Comparison of ENCODE assay signal across 8 mouse cellular contexts in the genomic region with DNA sequence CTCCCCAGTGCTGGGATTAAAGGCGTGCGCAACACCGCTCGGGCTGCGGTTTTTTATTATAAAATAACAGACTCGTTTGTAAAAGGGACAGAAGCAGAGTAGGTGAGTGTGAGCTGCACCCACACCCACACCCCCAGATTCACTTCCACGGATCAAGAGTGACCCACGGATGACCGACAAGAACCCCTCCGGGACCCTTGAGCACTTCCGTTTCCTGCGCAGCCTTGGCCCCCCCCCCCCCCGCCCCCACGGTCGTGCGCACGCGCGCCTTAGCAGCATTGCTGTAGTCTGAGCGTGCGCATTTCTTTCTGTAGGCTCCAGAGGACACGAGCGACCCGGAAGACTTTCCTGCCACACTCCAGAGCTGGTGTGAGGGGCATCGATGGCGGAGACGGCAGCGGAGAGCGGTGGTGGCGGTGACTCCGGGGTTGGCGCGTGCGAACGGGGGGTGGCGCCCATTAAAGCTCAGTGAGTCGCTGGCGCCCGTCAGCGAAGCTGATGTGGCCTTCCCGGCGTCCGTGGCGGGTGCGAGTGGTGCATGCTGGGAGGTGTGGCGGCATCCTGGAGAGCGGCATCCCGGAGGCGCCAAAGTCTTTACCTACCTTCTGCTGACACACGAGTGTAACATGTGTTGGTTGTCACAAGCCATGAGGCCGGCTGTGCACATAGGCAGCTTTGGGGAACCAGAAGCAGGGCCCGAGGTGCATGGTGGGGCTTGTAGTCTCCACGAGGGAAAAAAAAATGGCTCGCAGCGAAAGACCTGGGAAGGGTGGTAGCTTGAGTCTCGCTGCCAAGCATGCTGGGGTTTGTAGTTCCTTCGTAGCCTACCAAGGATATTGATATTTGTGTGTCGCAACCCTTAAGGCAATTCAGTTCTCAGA. TPM values are rescaled to one million over a fixed set of nuclear protein-coding genes. Genes with fewer than 3 reads are reported as not detected.
DNase-seq lines count a peak whose midpoint lies in the region; ATAC-seq and TF ChIP-seq lines count a peak whose summit lies in the region.

Dus3l (plus strand) TSS at position 284 of the 881 bp plus-strand sequence.

- peak; percentile 75 to 78 for ATAC-seq in hematopoietic stem cell, adult 5-6 weeks (replicated peaks in 1 of 2; ENCODE audit: insufficient read depth in 1 of 2, low FRiP score in 2 of 2, low TSS enrichment in 1 of 2, low read depth in 1 of 2, poor library complexity in 2 of 2, severe bottlenecking in 2 of 2)
- peak; percentile 88 for ATAC-seq in lung, postnatal 0 days

- TF ChIP-seq EP300 in MEL (IDR thresholded peaks at IDR 0.05; ENCODE audit: low read depth in 1 of 2, low read length in 2 of 2): peak in 1 of 2 experiments; percentile 2; a peak in 1 of 4 replicates
- TF ChIP-seq EP300 in lung, postnatal 0 days (IDR thresholded peaks at IDR 0.05): no peak

- H3K9me3 ChIP-seq in MEL (replicated peaks; ENCODE audit: insufficient read depth, low read length): no peaks in the 10 kb centered on the region
- no peaks in the 10 kb centered on the region for H3K9me3 ChIP-seq in lung, postnatal 0 days (ENCODE audit: low read length)

- H3K36me3 ChIP-seq in MEL (ENCODE audit: control insufficient read depth in 1 of 2, insufficient read depth in 2 of 2, low read length in 2 of 2): peaks cover 0 to 9% of the 10 kb centered on the region in 2 experiments; a peak in 2 of 4 replicates
- H3K36me3 ChIP-seq in lung, postnatal 0 days (ENCODE audit: insufficient read depth, low read length): no peaks in the 10 kb centered on the region; the same call in 1 of the 2 replicates

- H3K4me3 ChIP-seq in MEL (ENCODE audit: control insufficient read depth in 1 of 2, insufficient read depth in 1 of 2, low read depth in 2 of 2, low read length in 2 of 2): peak within 1 kb of the TSS; percentile 76 to 84
- peak within 1 kb of the TSS; percentile 82 for H3K4me3 ChIP-seq in lung, postnatal 0 days (ENCODE audit: low read depth, low read length)

- peaks cover 14% of the 10 kb centered on the region for H3K79me2 ChIP-seq in MEL (ENCODE audit: control insufficient read depth, insufficient read depth, low read length, poor library complexity)

- peak within 1 kb of the TSS; percentile 90 for H3K27ac ChIP-seq in MEL (ENCODE audit: control insufficient read depth, low read depth, low read length)
- peak within 1 kb of the TSS; percentile 94 for H3K27ac ChIP-seq in lung, postnatal 0 days (ENCODE audit: low read length)

- H3K4me2 ChIP-seq in lung, postnatal 0 days (replicated peaks; ENCODE audit: low read depth, low read length): peak within 1 kb of the TSS; percentile 57

- peak within 1 kb of the TSS; percentile 95 for H3K9ac ChIP-seq in MEL (ENCODE audit: control insufficient read depth, low read depth, low read length, poor library complexity, severe bottlenecking)
- peak within 1 kb of the TSS; percentile 74 for H3K9ac ChIP-seq in lung, postnatal 0 days (replicated peaks; ENCODE audit: low read depth)

- WGBS in lung, postnatal 0 days: under 1% methylated on average over 49 of the region's 58 CpGs

- TF ChIP-seq CTCF in MEL (IDR thresholded peaks at IDR 0.05 in 2 of 3, conservative IDR thresholded peaks at IDR 0.05 in 1 of 3; ENCODE audit: control insufficient read depth in 1 of 3, insufficient read depth in 1 of 3, low read depth in 2 of 3, low read length in 3 of 3, poor library complexity in 1 of 3, severe bottlenecking in 1 of 3): no peak
- no peak for TF ChIP-seq CTCF in lung, postnatal 0 days (IDR thresholded peaks at IDR 0.05)

- peak; percentile 42 to 85; a peak in 3 of 4 replicates for TF ChIP-seq POLR2A in MEL (IDR thresholded peaks at IDR 0.05; ENCODE audit: control insufficient read depth in 1 of 2, insufficient read depth in 1 of 2, low read depth in 1 of 2, low read length in 2 of 2, poor library complexity in 1 of 2)

- no peaks in the 10 kb centered on the region for H3K27me3 ChIP-seq in MEL (ENCODE audit: control insufficient read depth in 1 of 2, insufficient read depth in 2 of 2, low read length in 2 of 2)
- no peaks in the 10 kb centered on the region for H3K27me3 ChIP-seq in lung, postnatal 0 days (replicated peaks; ENCODE audit: insufficient read depth, low read length)

- H3K4me1 ChIP-seq in MEL (ENCODE audit: control insufficient read depth in 1 of 2, insufficient read depth in 2 of 2, low read length in 2 of 2): peaks cover 0 to 28% of the 10 kb centered on the region in 2 experiments; a peak in 3 of 4 replicates
- peaks cover 3% of the 10 kb centered on the region; the same call in 1 of the 2 replicates for H3K4me1 ChIP-seq in lung, postnatal 0 days (ENCODE audit: insufficient read depth, low read depth, low read length)

- no peak for TF ChIP-seq RAD21 in MEL (IDR thresholded peaks at IDR 0.05; ENCODE audit: low read depth, low read length)

- peak; percentile 94 for DNase-seq in MEL (ENCODE audit: low read depth, low spot score)
- peak; percentile 94 for DNase-seq in cerebellum, adult 8-10 months
- DNase-seq in forelimb bud, embryonic 11.5 days (ENCODE audit: low read depth, low spot score): peak; percentile 81
- DNase-seq in layer of hippocampus, adult 9-11 months: peak; percentile 93
- DNase-seq in lung, postnatal 0 days (ENCODE audit: low spot score): peak; percentile 98
- peak; percentile 78 for DNase-seq in ovary, postnatal 14 days (ENCODE audit: low spot score)
- DNase-seq in thymus, postnatal 14 days: peak; percentile 90

TF ChIP-seq in MEL, 35 proteins besides CTCF, POLR2A, EP300 and RAD21:
- no peak; the same call in none of the 2 replicates for TF ChIP-seq ZMIZ1 (IDR thresholded peaks at IDR 0.05; ENCODE audit: low read depth, low read length)
- peak; percentile 88; the same call in 1 of the 2 replicates for TF ChIP-seq MAZ (IDR thresholded peaks at IDR 0.05; ENCODE audit: low read depth, low read length)
- TF ChIP-seq KAT2A (conservative IDR thresholded peaks at IDR 0.05; ENCODE audit: low read depth, low read length): peak; percentile 83
- TF ChIP-seq NRF1 (IDR thresholded peaks at IDR 0.05; ENCODE audit: insufficient read depth, low read depth, low read length, poor library complexity, severe bottlenecking): peak; percentile 87
- no peak for TF ChIP-seq GABPA (IDR thresholded peaks at IDR 0.05; ENCODE audit: low read depth, low read length)
- peak; percentile 94 for TF ChIP-seq HCFC1 (IDR thresholded peaks at IDR 0.05; ENCODE audit: low read depth, low read length)
- TF ChIP-seq JUND (IDR thresholded peaks at IDR 0.05; ENCODE audit: low read depth, low read length): no peak
- no peak for TF ChIP-seq CHD1 (IDR thresholded peaks at IDR 0.05; ENCODE audit: low read depth, low read length)
- peak; percentile 87 for TF ChIP-seq MAX (IDR thresholded peaks at IDR 0.05; ENCODE audit: low read length)
- 0 out of 2 replicates have a peak, but pooled peaks have one; percentile 0 for TF ChIP-seq RCOR1 (IDR thresholded peaks at IDR 0.05; ENCODE audit: low read depth, low read length)
- TF ChIP-seq CHD2 (IDR thresholded peaks at IDR 0.05; ENCODE audit: low read length): peak; percentile 34; the same call in 1 of the 2 replicates
- TF ChIP-seq MXI1 (IDR thresholded peaks at IDR 0.05; ENCODE audit: low read depth, low read length): peak; percentile 79
- peak; percentile 84 for TF ChIP-seq ELF1 (IDR thresholded peaks at IDR 0.05; ENCODE audit: low read depth, low read length)
- TF ChIP-seq USF1 (IDR thresholded peaks at IDR 0.05; ENCODE audit: low read depth, low read length): peak; percentile 38; the same call in 1 of the 2 replicates
- TF ChIP-seq ZC3H11A (IDR thresholded peaks at IDR 0.05; ENCODE audit: low read depth, low read length): no peak
- TF ChIP-seq GATA1 (IDR thresholded peaks at IDR 0.05; ENCODE audit: low read depth, low read length): no peak
- TF ChIP-seq NELFE (IDR thresholded peaks at IDR 0.05; ENCODE audit: low read depth, low read length): peak; percentile 55
- TF ChIP-seq SMC3 (IDR thresholded peaks at IDR 0.05; ENCODE audit: low read depth, low read length): no peak
- TF ChIP-seq ZNF384 (IDR thresholded peaks at IDR 0.05; ENCODE audit: low read depth, low read length): peak; percentile 91
- 0 out of 2 replicates have a peak, but pooled peaks have one; percentile 9 for TF ChIP-seq ETS1 (IDR thresholded peaks at IDR 0.05; ENCODE audit: low read depth, low read length)
- TF ChIP-seq UBTF (IDR thresholded peaks at IDR 0.05; ENCODE audit: borderline replicate concordance, insufficient read depth, low read depth, low read length): no peak
- TF ChIP-seq TBP (IDR thresholded peaks at IDR 0.05; ENCODE audit: low read depth, low read length): 0 out of 2 replicates have a peak, but pooled peaks have one; percentile 49
- TF ChIP-seq MYC (IDR thresholded peaks at IDR 0.05; ENCODE audit: low read depth, low read length): peak; percentile 94
- TF ChIP-seq TCF12 (IDR thresholded peaks at IDR 0.05; ENCODE audit: low read depth, low read length): 0 out of 2 replicates have a peak, but pooled peaks have one; percentile 11
- TF ChIP-seq E2F4 (IDR thresholded peaks at IDR 0.05; ENCODE audit: borderline replicate concordance, low read depth, low read length): no peak
- TF ChIP-seq SIN3A (IDR thresholded peaks at IDR 0.05; ENCODE audit: low read length): peak; percentile 70; the same call in 1 of the 2 replicates
- no peak for TF ChIP-seq MYB (IDR thresholded peaks at IDR 0.05; ENCODE audit: low read depth, low read length)

RNA-seq across cellular contexts. Expression of gene Dus3l, which starts in this region (rescaled TPM):
- 34.1 and 38.9 TPM in 2 replicates for total RNA-seq in MEL (2012; rRNA removed)
- 10 to 100 TPM in 1 of 2 experiments, not detected in 1; 70.5 TPM for polyA plus RNA-seq in MEL (2012; ENCODE audit: insufficient read depth in 1 of 2, insufficient read length in 2 of 2, low read depth in 1 of 2, low replicate concordance in 2 of 2, missing spikeins in 1 of 2)
- 21.0 and 26.2 TPM in 2 replicates for total RNA-seq in hematopoietic stem cell, adult 5-6 weeks (2017)
- polyA plus RNA-seq in lung, postnatal 0 days (2015; fragmentation: Nextera tagmentation; extraction: Ambion mirVana): 26.3 and 29.7 TPM in 2 replicates

Comparison
In these comparisons a context has a peak if more than half of its experiments do, and no peak if none do; other contexts are left out.
1. Peak in every context shown above with its lines: DNase-seq, ATAC-seq, H3K4me3 ChIP-seq and H3K27ac ChIP-seq.